Mouse (Mus musculus) gastrocnemius, adult 18-20 months (tissue): Measurements from ENCODE around the gene Psmd5. TPM values are rescaled to one million over a fixed set of nuclear protein-coding genes. Genes with fewer than 3 reads are reported as not detected.
A peak's percentile ranks its signal among the peaks of the same experiment; 100 is the strongest.

Experiments
- DNase-seq: peaks from one replicate; pipeline ENCODE4 v3.0.0; 2021; ENCODE audit warnings: low spot score
- long read RNA-seq, 2 experiments: library from polyadenylated mRNA; stranded (forward); transcript quantifications; one replicate each; pipeline ENCODE4 v2.0.0; 2021
- total RNA-seq, 2 experiments: library from RNA; stranded (reverse); gene quantifications; 2 replicates each; pipeline ENCODE4 v1.2.3; 2021

Psmd5 gene
- 10 to 100 TPM; 11.9 to 17.4 TPM for total RNA-seq
- long read RNA-seq, experiment 1, full-length matches to known transcripts = 41 of 46 reads
- long read RNA-seq, experiment 1, partial matches to known transcripts = 1 of 46 reads
- long read RNA-seq, experiment 1, other reads (novel, unspliced or antisense) = 4 of 46 reads
- long read RNA-seq, experiment 2, full-length matches to known transcripts = 46 of 49 reads
- long read RNA-seq, experiment 2, partial matches to known transcripts = 0 of 49 reads
- long read RNA-seq, experiment 2, other reads (novel, unspliced or antisense) = 3 of 49 reads

DNA sequence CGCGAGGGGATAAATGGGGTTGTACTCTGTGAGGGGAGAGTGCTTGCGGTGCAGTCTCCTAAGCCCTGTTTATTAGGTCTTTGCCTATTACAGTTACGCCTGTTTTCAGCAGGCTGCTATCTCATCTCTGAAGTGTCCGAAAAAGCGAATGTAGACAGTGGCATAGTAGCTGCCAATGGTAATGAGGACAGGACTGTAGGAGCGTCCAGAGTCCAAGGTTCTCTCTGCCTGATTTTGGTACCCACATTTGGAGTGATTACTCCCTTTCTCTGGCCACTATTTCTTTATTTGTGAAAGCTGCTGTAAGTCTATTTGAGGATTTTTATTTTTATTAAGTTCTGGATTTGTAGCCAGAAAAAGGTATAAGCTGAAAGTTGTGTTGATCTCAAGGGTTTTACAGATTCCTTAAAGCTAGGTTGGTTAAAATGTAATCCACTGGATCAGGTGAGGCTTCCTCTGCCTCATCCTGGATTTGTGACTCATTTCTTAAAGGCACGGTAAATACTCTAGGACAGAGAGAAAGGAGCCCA, at the start of gene Psmd5:
Psmd5 (minus strand) TSS at position 153 of the 530 bp plus-strand sequence.
- DNase-seq = no peak

- no peak for DNase-seq
Measured at GRCm38 (mm10) chr2:34922729-34923128, 48.0 kb upstream of the Psmd5 start.

DNA sequence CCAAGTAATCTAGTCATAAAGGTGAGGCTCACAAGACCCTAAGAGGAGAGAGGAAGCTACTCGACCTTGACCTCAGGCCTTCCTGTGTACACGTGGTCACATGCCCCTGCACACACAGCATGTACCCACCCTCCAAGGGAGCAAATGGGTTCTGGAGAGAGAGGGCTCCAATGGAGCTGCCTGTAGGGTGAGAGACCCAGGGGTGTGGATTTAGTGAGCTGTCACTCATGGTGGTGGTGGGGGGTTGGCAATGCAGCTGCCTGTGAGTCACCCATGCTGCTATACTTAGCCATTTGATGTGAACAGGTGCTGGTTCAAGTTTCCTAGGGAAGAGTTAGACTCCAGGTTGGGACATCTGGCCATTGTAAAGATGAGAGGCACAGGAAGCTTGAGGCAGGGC, 45.4 kb upstream of the Psmd5 start:
- no peak for DNase-seq

DNA sequence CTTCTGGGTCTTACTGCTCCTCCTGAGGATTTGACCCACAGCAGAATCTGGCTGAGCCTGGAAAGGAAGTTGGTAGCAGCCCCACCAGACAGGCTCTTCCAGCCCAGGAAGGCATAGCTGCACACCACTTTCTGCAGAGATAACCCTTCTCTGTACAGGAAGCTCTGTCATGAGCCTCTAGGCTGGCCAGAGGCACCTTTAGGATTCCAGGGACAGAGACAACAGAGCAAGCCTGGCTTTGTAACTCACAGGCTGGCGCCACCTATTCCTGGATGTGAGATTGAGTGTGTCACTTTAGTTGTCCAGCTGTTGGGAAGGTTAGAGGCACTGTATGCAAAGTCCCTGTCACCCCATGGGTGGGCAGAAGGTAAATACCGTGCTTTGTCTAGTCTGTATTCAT, 40.3 kb upstream of the Psmd5 start:
- DNase-seq = no peak

GRCm38 (mm10) chr2:34914823-34915082, 40.0 kb upstream of the Psmd5 start:
- no peak for DNase-seq

GRCm38 (mm10) chr2:34914069-34914822, 39.5 kb upstream of the Psmd5 start:
- DNase-seq = no peak

DNA sequence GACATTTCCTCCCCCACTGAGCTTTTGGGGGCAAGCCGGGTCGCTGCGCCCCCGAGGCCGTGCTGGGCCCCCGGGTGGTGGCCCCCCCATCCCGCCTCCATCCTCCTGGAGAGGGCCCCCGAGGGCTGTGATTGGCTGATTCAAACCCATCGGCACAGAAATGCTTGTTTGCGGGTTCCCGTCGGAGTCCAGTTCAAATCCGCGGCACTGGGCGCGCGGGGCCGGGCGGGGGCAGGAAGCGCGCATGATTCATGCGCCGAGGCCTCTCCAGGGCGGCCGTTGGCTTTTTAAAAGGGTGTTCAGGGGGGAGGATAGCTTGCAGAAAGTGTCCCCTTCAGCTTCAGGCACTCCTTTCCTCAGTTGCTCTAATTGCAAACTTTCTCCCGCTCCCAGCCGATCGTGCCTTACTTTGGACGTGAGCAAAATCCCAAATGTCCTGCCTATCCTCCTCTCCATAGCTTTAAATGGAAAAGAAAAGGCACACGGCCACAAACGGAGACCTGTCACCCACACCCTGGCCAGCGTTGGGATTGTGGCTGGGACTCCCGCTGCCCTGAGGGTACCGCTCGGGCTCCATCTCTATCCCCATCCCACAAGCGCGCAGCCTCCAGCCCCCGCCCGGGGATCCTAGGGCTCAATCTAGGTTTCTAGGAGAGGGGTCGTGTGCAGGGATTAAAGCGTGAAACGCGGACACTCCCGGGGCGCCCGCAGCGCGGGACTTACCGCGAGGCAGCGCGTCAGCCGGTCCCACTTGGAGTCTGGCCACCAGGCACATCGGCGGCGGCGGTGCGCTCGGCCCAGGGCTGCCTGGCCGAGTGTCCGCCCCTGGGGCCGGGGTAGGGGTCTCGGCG, 38.7 kb upstream of the Psmd5 start, which contains the start of gene Phf19:
Phf19 (minus strand) TSS at position 809 of the 851 bp plus-strand sequence.
- no peak for DNase-seq

GRCm38 (mm10) chr2:34912613-34913012, 37.8 kb upstream of the Psmd5 start:
- DNase-seq = no peak

- no peak for DNase-seq
Measured at GRCm38 (mm10) chr2:34911871-34912270, 37.1 kb upstream of the Psmd5 start.

DNA sequence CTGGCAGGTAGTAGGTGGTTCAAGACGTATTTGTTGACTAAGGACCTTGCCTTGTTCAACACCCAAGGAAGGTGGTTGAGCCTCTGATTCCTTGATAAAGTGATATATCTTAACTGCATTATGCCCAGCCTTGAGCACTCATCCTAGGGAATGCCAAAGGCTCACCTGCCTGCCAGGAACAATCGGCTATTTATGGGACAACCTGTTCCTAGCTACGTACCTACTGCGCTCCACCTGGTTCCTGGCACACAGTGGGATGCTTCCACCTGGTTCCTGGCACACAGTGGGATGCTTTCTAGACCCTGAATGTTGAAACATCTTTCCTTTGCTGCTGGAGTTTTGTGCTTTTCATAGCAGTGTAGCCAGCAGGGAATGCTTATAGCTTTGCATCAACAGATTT, 35.0 kb upstream of the Psmd5 start:
- DNase-seq = no peak

DNA sequence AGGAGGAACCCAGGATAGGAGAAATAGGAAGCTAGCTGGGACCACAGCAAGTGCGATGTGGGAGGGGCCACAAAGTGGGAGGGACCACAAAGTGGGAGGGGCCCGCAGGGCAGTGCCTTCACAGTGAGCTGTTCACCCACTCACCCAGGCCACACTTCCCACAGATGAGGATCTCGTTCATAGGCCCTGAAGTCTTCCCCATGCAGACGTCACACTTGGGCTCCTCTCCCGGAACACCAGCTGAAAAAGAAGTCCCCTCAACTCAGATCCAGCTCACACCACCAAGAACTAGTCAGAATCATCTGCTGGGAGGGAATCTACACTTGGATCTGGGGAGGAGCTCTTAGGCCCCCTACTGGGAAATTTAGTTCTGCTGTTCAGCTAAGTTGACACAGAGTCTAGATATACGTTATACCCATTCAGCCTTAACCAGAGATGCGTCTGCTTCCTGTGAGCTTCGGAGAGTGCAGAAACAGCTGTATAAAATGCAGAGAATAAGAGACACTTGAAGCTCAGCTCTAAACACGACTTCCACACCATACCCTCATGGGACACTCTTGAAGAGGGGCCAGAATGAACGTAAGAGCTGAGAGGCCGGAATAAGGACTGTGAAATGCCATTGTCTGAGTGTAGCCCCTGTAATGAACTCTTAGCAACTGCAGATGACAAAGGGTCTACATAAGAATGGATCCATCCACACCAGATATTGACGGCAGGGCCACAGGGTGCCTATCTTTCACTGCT, 32.3 kb upstream of the Psmd5 start:
- DNase-seq = peak; percentile 59

- no peak for DNase-seq
Measured at GRCm38 (mm10) chr2:34906426-34906825, 31.7 kb upstream of the Psmd5 start.

DNA sequence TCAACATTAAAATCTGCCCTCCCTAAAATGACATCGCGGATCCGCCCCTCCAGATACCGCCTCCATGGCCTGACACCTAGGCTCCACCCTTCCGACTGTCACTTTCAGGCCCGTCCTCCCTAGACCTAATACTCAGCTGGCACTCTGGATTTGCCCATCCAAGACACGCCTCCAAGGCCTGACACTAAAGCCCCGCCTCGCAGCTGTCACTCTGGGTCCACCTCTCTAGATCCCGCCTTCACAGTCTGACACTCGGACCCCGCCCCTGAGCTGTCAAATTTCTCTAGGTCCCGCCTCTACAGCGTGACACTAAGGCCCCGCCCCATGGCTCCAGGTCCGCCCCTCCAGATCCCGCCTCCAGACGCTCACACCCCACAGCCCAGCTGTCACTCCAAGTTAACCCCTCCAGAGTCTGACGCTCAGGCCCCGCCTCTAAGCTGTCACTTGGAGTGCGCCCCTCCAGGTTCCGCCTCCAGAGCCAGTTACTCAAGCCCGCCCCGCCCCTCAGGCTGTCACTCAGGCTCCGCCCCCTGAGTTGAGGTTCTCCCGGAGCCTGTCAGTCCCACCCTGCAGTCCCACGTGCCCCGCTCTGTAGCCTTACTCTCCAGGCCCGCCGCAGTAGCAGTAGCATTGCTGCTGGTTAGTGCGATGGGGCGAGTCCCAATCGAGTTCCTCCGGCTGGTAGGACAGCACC, 30.2 kb upstream of the Psmd5 start:
- peak; percentile 99 for DNase-seq

DNA sequence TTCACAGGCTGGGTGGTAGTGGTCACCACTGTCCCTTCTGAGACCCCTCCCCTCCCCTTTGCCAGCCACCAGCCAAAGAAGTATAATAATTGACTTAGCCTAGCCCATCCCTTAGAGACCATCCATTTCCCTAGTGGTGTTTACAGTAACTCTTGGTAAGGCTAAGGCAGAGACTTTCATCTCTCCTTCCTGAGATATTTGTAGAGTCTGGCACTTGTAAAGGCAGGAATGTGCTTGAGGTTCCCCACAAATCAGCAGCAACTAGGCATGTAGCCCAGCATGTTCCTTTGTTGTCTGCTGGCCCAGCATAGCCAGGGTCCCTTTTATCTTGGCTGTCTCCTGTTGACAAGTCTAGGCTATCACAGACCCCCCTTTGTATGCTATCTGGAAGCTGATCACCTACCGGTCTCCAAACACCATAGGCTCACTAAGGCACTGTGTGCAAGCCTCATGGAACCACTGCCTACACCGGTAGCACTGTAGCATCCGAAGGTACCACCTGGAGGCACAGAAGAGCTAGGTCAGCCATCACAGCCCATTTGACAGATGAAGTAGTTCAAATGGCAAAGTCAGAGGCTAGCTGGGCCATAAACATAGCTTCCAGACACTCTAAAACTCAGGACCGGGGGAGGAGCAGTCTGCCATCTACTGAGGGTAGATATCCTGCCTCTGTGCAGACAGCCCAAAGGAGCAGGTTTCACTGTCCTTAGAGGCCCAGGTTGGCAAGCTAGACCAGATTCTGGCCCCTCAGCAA, 29.1 kb upstream of the Psmd5 start:
- DNase-seq = no peak

DNA sequence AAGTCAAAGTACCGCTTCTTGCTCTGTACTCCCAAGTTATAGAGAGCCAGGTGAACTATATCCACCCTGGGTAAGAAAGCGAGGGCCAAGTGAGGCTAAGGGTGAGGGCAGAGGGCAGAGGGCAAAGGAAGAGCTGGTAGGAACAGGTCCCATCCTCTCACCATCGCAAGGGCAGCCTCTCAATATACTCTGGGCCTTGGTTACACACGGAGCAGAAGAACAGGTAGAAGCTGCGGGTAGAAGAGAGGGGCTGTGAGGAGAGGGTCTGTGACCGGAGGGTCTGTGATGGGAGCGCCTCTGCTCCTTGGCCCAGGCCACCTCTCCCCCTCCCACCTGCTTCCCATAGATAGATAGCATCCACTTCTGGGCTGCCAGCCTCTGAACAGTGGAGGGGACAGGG, 28.4 kb upstream of the Psmd5 start:
- DNase-seq = no peak

- no peak for DNase-seq
Measured at GRCm38 (mm10) chr2:34902731-34903130, 28.0 kb upstream of the Psmd5 start.

GRCm38 (mm10) chr2:34901726-34902125, 27.0 kb upstream of the Psmd5 start:
- no peak for DNase-seq

DNA sequence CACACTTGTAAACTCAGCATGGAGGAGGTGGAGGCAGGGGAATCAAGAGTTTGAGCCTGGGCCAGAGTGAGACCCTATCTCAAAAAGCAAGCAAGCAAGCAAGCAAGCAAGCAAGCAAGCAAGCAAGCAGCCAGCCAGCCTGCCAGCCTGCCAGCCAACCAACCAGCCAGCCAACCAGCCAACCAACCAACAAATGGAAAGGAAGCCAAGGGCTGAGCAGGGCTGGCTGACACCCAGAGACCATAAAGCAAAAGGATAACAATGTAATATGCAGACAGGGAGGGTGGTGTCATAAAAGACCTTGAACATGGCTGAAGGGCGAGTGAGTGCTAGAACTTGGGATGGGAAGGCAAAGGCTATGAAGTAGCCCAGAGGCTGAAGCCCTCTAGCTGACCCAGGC, 25.6 kb upstream of the Psmd5 start:
- no peak for DNase-seq

- peak; percentile 25 for DNase-seq
Measured at GRCm38 (mm10) chr2:34899682-34900081, 24.9 kb upstream of the Psmd5 start.

DNA sequence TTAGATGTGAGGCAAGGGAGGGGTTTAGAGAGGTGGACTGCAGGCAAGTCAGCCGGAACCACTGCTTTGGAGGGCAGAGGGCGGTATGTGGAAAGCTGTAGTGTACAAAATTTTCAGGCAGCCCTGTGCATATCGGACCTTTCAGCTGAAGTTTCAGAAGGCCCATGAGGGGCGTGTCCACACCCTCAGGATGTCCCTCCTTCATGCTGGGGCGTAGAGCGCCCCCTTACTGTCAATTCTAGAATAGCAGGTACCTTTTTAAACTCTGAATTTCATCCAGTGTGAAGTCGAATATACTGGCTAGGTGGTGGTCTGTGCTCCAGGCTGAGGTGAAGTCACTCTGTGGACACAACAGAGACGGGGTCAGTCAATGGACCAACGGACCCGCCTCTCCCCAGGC, 23.1 kb upstream of the Psmd5 start:
- DNase-seq = no peak
